Mouse (Mus musculus) heart, embryonic 15.5 days (tissue): ENCODE measurements around the gene Tmem120a. TPM values are rescaled to one million over a fixed set of nuclear protein-coding genes. Genes with fewer than 3 reads are reported as not detected.

Source experiments
- ATAC-seq: fragments of 200-750 bp; cut with Nextera tagmentation; replicated peaks from 2 replicates; pipeline ENCODE4 v1.8.0; 2017; ENCODE audit warnings: low read depth, moderate TSS enrichment; ENCODE audit not compliant: insufficient number of reproducible peaks, insufficient read depth, low FRiP score
- H3K27ac ChIP-seq: fragments of 300-500 bp; sonication (generic); 2 replicates; pipeline ENCODE4 v1.5.1; 2015; ENCODE audit warnings: mild to moderate bottlenecking, inconsistent platforms
- H3K27me3 ChIP-seq: fragments of 300-500 bp; sonication (generic); 2 replicates; pipeline ENCODE4 v1.6.1; 2015; ENCODE audit warnings: inconsistent platforms
- H3K36me3 ChIP-seq: fragments of 300-500 bp; sonication (generic); 2 replicates; pipeline ENCODE4 v1.6.1; 2015; ENCODE audit warnings: mild to moderate bottlenecking, inconsistent platforms
- H3K4me1 ChIP-seq: fragments of 300-500 bp; sonication (generic); replicated peaks from 2 replicates; pipeline ENCODE4 v1.6.1; 2015; ENCODE audit warnings: inconsistent platforms
- H3K4me2 ChIP-seq: fragments of 300-500 bp; sonication (generic); 2 replicates; pipeline ENCODE4 v1.6.1; 2015; ENCODE audit warnings: inconsistent platforms, mild to moderate bottlenecking, moderate library complexity
- H3K4me3 ChIP-seq: fragments of 300-500 bp; sonication (generic); 2 replicates; pipeline ENCODE4 v1.5.1; 2015; ENCODE audit warnings: mild to moderate bottlenecking, inconsistent platforms
- H3K9ac ChIP-seq: fragments of 300-500 bp; sonication (generic); 2 replicates; pipeline ENCODE4 v1.6.1; 2015; ENCODE audit warnings: mild to moderate bottlenecking, inconsistent platforms
- H3K9me3 ChIP-seq: fragments of 300-500 bp; sonication (generic); replicated peaks from 2 replicates; pipeline ENCODE4 v1.6.1; 2016; ENCODE audit warnings: inconsistent platforms
- WGBS: fragments of 180-500 bp; shearing (Covaris S2); methylation state at CpG from one replicate; pipeline ENCODE4 v1.1.7; 2015; ENCODE audit warnings: mixed read lengths; 5-methylcytosine and 5-hydroxymethylcytosine counted together
- polyA plus RNA-seq: library from polyadenylated mRNA; unstranded; fragments of >200 nt; fragmentation: Nextera tagmentation; extraction: Ambion mirVana; gene quantifications from 2 replicates; pipeline ENCODE4 v1.2.1, GENCODE M21; 2015

The Tmem120a gene
- polyA plus RNA-seq, 1 experiment from 2014 or later = 32.9 TPM

DNA sequence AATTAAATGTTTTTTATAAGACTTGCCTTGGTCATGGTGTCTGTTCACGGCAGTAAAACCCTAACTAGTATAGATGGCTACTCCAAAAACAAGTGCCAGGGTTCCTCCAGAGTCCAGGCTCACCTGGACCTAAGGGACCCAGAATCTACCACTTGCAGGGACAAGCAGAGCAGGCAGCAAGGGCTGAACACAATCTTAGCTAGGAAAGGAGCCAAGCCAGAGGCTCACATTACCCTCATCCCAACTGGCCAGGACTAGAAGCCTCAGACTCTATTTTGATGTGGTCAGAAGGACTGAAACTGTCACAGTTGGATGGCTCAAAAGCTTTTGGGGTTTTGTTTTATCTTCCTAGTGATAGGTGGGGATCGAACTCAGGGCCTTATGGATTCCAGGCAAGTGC lies 7.3 kb upstream of the Tmem120a start:
- no peaks in the 10 kb centered on the region for H3K27me3 ChIP-seq
- ATAC-seq = no peak
- WGBS = 65% methylated on average over 2 of the region's 2 CpGs

DNA sequence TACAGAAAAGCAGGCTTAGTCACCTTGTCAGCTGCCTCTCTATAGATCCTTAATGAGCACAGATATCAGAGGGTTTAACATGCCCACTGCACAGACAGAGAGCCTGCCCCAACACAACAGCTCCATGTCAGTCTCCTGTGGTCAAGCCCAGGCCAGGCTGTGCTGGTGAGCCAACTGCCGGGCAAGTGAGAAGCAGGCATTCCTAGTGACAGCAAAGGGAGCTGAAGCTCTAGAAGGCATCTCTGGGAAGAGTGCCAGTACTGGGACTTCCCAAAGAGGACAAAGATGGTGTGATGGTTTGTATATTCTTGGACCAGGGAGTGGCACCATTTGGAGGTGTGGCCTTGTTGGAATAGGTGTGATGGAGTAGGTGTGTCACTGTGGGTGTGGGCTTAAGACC lies 6.8 kb upstream of the Tmem120a start:
- 40% methylated on average over 1 of the region's 1 CpGs for WGBS
- ATAC-seq = no peak
- no peak overlapping the region for H3K4me2 ChIP-seq
- H3K9ac ChIP-seq = no peak overlapping the region
- H3K36me3 ChIP-seq = no peaks in the 10 kb centered on the region
- no peaks in the 10 kb centered on the region for H3K9me3 ChIP-seq
- H3K4me1 ChIP-seq = no peaks in the 10 kb centered on the region
- no peak overlapping the region for H3K27ac ChIP-seq
- no peaks in the 10 kb centered on the region for H3K27me3 ChIP-seq
- no peak overlapping the region for H3K4me3 ChIP-seq

More for the DNA sequence above, 7.3 kb upstream of the Tmem120a start:
- H3K27ac ChIP-seq = no peak overlapping the region
- H3K9me3 ChIP-seq = no peaks in the 10 kb centered on the region
- H3K4me3 ChIP-seq = no peak overlapping the region
- no peak overlapping the region for H3K9ac ChIP-seq
- no peak overlapping the region for H3K4me2 ChIP-seq
- H3K4me1 ChIP-seq = no peaks in the 10 kb centered on the region
- H3K36me3 ChIP-seq = no peaks in the 10 kb centered on the region

DNA sequence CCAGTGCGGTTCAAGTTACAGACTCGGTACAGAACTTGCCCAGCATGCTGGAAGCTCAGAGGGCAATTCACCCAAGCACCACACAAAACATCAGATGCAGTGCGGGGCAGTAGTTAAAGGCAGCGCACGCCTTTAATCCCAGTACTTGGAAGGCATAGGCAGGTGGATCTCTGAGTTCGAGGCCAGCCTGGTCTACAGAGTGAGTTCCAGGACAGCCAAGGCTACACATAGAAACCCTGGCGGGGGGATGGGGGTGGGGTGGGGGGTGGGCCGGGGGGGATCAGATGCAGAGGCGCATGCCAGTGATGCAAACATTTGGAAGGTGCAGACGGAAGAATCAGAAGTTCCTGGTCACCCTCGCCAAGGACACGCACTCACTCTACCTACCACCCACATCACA lies 494 bp upstream of the Tmem120a start:
- H3K27me3 ChIP-seq = no peaks in the 10 kb centered on the region
- peak overlapping the region; percentile 96 for H3K4me2 ChIP-seq
- H3K27ac ChIP-seq = peak overlapping the region; percentile 89
- H3K4me3 ChIP-seq = peak overlapping the region; percentile 97
- no peaks in the 10 kb centered on the region for H3K9me3 ChIP-seq
- ATAC-seq = no peak
- peak overlapping the region; percentile 55 for H3K9ac ChIP-seq
- peaks cover 18% of the 10 kb centered on the region for H3K4me1 ChIP-seq
- WGBS = 19% methylated on average over 12 of the region's 12 CpGs
- H3K36me3 ChIP-seq = peaks cover 4% of the 10 kb centered on the region; the same call in 1 of the 2 replicates

DNA sequence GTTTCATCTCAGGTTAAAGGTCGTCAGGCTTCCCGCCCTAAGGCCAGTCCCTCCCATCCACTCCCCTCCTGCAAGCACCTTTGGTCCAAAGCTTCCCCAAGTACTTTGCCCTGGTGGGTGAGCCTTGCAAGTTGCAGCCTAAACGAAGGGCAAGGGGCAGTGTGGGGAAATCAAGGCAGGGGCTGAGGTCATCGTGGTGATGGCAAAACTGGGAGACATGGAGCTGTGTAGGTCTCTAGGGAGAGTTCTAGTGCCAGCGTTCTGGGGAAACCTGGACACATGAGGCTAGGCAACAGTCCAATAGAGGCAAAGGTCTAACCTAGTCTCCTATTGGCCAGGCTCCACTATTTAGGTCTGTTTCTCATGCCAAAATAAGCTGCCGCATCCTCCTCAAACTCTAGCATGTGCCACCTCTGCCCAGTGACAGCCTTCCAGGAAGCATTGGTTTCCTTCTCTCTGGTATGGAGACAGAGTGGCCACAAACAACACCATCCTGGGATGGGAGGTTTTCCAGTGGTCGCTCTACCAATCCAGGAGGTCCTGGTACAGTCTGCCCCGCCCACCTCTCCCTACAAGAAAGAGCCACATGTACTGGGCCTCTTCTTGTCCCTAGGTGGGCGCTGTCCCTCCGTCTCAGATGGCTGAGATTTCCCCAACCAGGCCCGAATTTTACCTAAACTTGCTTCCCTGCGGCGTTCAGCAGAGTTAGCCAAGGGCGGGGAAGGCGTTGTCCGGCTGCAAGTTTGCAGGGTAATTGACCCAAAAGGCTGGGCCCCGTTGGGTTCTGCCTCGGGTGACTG lies 1.1 kb downstream of the Tmem120a start:
- H3K4me1 ChIP-seq = peaks cover 20% of the 10 kb centered on the region
- peaks cover 4% of the 10 kb centered on the region; the same call in 1 of the 2 replicates for H3K36me3 ChIP-seq
- peak overlapping the region; percentile 89; the same call in 1 of the 2 replicates for H3K27ac ChIP-seq
- no peaks in the 10 kb centered on the region for H3K27me3 ChIP-seq
- peak overlapping the region; percentile 97 for H3K4me3 ChIP-seq
- 0 out of 2 replicates have a peak, but pooled peaks have one; percentile 25 for ATAC-seq
- WGBS = 23% methylated on average over 18 of the region's 18 CpGs
- H3K9me3 ChIP-seq = no peaks in the 10 kb centered on the region
- peak overlapping the region; percentile 90 for H3K9ac ChIP-seq
- peak overlapping the region; percentile 96 for H3K4me2 ChIP-seq

DNA sequence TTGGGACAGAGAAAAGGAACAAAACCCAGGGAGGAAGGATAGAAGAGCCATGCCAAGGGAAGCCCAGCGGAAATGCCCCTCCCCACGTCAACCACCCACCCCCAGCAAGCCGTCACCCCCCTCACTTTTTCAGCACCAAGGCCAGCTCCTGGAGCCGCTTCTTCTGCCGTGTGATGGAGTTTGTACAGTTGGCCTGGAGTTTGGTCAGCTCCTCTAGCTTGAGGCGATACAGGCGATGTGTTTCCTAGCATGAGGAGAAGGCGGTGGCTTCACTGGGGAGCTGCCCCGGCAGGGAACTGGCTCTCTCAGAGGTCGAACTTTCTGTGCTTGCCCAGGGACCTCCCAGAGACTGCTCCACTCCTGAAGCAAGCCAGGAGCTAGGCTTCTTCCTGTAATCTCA lies 2.1 kb downstream of the Tmem120a start:
- Histone ChIP-seq H3K27ac (no peak overlapping the region), H3K9ac (no peak overlapping the region), H3K4me1 (peaks cover 24% of the 10 kb centered on the region), H3K9me3 (no peaks in the 10 kb centered on the region), H3K4me2 (no peak overlapping the region), H3K4me3 (no peak overlapping the region), H3K36me3 (peaks cover 4% of the 10 kb centered on the region; the same call in 1 of the 2 replicates), H3K27me3 (no peaks in the 10 kb centered on the region)
- 48% methylated on average over 10 of the region's 10 CpGs for WGBS
- no peak for ATAC-seq

DNA sequence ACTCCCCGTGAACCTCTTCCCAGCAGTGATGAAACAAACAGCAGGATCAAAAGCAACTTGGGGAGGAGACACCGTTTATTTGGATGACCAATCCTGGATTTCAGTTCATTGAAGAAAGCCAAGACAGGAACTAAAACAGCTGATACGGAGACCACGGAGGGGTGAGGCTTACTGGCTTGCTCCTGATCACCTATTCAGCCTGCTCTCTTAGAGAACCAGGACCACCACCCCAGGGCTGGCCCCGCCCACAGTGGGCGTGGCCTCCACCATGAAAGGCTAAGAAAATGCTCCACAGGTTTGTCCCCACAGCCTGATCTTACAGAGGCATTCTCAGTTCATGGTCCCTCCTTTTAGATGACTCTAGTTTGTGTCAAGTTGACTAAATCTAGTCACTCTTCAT lies 6.0 kb downstream of the Tmem120a start:
- H3K4me1 ChIP-seq = peaks cover 14% of the 10 kb centered on the region
- H3K36me3 ChIP-seq = peaks cover 41% of the 10 kb centered on the region
- no peaks in the 10 kb centered on the region for H3K27me3 ChIP-seq
- H3K4me3 ChIP-seq = no peak overlapping the region
- no peak overlapping the region for H3K4me2 ChIP-seq
- 0 out of 2 replicates have a peak overlapping the region, but pooled peaks have one; percentile 34 for H3K27ac ChIP-seq
- WGBS = 20% methylated on average over 6 of the region's 6 CpGs
- H3K9ac ChIP-seq = no peak overlapping the region
- H3K9me3 ChIP-seq = no peaks in the 10 kb centered on the region
- no peak for ATAC-seq

DNA sequence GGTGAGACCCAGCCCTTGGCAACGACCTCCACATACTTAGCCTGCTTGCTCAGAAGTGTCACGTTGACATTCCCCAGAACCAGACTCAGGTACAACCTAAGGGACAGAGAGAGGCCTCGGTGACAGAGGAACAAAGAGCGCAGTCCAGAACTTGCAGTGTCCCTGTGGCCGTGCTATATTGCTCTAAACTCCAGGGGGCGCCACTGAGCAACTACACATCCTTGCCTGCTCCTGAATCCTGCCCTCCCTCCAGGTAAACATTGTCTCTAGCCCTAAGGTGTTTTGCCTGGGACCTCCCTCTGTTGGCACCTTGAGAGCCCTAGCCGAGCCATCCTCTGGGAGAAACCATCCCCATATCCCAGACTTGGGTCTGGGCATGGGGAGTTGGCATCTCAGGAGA lies 7.1 kb downstream of the Tmem120a start:
- peaks cover 6% of the 10 kb centered on the region; the same call in 1 of the 2 replicates for H3K4me1 ChIP-seq
- H3K36me3 ChIP-seq = peaks cover 52% of the 10 kb centered on the region
- 64% methylated on average over 7 of the region's 7 CpGs for WGBS
- H3K9me3 ChIP-seq = no peaks in the 10 kb centered on the region
- no peak overlapping the region for H3K9ac ChIP-seq
- no peak overlapping the region for H3K4me2 ChIP-seq
- no peaks in the 10 kb centered on the region for H3K27me3 ChIP-seq
- no peak overlapping the region for H3K4me3 ChIP-seq
- no peak overlapping the region for H3K27ac ChIP-seq
- ATAC-seq = no peak

DNA sequence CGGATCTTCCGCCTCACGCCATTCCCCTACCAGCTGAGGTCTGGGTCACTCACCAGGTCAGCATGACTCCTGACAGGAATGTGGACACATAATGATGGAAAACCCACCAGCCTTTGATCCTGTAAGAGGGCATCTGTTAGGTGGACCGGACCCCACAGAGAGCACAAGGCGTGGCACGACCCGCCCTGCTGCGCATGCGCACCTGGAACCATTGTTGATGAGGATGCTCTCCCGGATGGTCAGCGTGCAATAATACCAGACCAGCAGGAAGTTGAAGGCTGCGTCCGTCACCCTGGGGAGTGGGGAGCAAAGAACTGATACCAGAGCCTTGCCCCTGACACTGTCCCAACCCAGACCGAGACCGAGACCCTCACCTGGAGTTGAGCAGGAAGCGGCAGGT lies 7.7 kb downstream of the Tmem120a start:
- H3K9ac ChIP-seq = no peak overlapping the region
- no peaks in the 10 kb centered on the region for H3K9me3 ChIP-seq
- H3K36me3 ChIP-seq = peaks cover 55% of the 10 kb centered on the region
- no peaks in the 10 kb centered on the region for H3K27me3 ChIP-seq
- no peak overlapping the region for H3K4me2 ChIP-seq
- peaks cover 6% of the 10 kb centered on the region; the same call in 1 of the 2 replicates for H3K4me1 ChIP-seq
- no peak for ATAC-seq
- no peak overlapping the region for H3K27ac ChIP-seq
- 92% methylated on average over 16 of the region's 16 CpGs for WGBS
- no peak overlapping the region for H3K4me3 ChIP-seq

DNA sequence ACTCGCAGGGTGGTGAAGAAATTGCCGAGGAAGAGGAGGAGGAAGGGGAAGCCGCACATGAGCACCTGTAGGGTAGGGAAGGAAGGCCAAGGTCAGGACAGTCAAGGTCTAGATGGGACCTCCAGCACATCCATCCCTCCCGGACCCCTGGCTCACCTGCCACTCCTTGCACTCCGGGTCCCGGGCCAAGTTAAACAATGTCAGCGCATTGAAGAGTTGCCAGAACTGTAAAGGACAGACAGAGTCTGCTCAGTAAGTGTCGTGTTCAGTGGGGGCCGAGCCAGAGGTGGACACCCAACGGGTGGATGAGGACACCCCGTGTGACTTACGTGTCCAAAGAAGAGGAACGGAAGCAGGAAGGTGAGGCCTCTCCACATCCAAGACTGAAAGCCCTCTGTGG lies 8.5 kb downstream of the Tmem120a start:
- H3K4me3 ChIP-seq = no peak overlapping the region
- H3K27me3 ChIP-seq = no peaks in the 10 kb centered on the region
- H3K9me3 ChIP-seq = no peaks in the 10 kb centered on the region
- H3K4me1 ChIP-seq = peaks cover 6% of the 10 kb centered on the region; the same call in 1 of the 2 replicates
- H3K9ac ChIP-seq = no peak overlapping the region
- H3K27ac ChIP-seq = no peak overlapping the region
- H3K4me2 ChIP-seq = no peak overlapping the region
- WGBS = 83% methylated on average over 13 of the region's 13 CpGs
- H3K36me3 ChIP-seq = peaks cover 62% of the 10 kb centered on the region
- no peak for ATAC-seq

DNA sequence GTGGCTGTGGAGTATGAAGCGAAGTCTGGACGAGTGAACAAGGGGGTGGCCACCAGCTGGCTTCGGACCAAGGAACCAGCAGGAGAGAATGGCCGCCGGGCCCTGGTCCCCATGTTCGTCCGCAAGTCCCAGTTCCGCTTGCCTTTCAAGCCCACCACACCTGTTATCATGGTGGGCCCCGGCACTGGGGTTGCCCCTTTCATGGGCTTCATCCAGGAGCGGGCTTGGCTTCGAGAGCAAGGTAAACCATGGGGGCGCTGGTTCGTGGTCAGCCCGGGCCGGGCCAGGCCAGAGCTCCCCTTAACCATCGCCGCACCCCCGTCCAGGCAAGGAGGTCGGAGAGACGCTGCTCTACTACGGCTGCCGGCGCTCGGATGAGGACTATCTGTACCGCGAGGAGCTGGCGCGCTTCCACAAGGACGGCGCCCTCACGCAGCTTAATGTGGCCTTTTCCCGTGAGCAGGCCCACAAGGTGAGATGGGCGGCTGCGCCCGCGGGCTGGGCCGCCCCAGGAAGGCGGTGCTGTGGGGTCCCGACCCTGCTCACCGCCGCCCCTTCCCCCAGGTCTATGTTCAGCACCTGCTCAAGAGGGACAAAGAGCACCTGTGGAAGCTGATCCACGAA lies 10.1 kb downstream of the Tmem120a start:
- Histone ChIP-seq H3K27me3 (no peaks in the 10 kb centered on the region), H3K36me3 (peaks cover 78% of the 10 kb centered on the region), H3K4me3 (no peak overlapping the region), H3K9me3 (no peaks in the 10 kb centered on the region), H3K4me1 (peaks cover 6% of the 10 kb centered on the region; the same call in 1 of the 2 replicates), H3K9ac (no peak overlapping the region), H3K4me2 (no peak overlapping the region), H3K27ac (no peak overlapping the region)
- 92% methylated on average over 42 of the region's 42 CpGs for WGBS
- no peak for ATAC-seq

DNA sequence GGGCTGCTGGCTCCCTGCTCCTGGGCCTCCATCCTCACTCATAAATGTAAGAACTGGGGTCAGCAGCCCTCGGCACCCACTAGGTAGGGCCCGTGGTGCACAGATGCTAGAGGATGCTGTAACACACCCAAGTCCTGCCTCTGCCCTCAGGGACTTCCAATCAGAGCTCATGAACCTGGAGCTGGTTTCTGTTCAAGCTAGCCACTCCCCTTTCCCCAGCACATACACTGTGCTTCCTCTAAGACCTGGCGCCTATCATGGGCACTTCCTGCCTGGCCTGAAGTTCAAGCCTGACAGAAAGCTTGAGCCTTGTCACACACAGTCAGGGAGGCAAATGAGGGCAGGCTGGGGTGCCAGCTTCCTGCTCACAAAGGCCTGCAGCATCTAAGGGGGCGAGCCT lies 11.2 kb downstream of the Tmem120a start:
- 0 out of 2 replicates have a peak, but pooled peaks cover 3% of the 10 kb centered on the region for H3K4me1 ChIP-seq
- H3K4me3 ChIP-seq = no peak overlapping the region
- peaks cover 84% of the 10 kb centered on the region for H3K36me3 ChIP-seq
- H3K9ac ChIP-seq = no peak overlapping the region
- no peaks in the 10 kb centered on the region for H3K27me3 ChIP-seq
- WGBS = 78% methylated on average over 4 of the region's 4 CpGs
- no peak overlapping the region for H3K4me2 ChIP-seq
- no peak for ATAC-seq
- H3K27ac ChIP-seq = no peak overlapping the region
- H3K9me3 ChIP-seq = no peaks in the 10 kb centered on the region
